Mouse (Mus musculus): ENCODE data around the gene Bnc1. TPM values are rescaled to one million over a fixed set of nuclear protein-coding genes. Genes with fewer than 3 reads are reported as not detected.

The Bnc1 gene
- not detected for polyA plus RNA-seq (2017; shearing (Covaris generic))

DNA sequence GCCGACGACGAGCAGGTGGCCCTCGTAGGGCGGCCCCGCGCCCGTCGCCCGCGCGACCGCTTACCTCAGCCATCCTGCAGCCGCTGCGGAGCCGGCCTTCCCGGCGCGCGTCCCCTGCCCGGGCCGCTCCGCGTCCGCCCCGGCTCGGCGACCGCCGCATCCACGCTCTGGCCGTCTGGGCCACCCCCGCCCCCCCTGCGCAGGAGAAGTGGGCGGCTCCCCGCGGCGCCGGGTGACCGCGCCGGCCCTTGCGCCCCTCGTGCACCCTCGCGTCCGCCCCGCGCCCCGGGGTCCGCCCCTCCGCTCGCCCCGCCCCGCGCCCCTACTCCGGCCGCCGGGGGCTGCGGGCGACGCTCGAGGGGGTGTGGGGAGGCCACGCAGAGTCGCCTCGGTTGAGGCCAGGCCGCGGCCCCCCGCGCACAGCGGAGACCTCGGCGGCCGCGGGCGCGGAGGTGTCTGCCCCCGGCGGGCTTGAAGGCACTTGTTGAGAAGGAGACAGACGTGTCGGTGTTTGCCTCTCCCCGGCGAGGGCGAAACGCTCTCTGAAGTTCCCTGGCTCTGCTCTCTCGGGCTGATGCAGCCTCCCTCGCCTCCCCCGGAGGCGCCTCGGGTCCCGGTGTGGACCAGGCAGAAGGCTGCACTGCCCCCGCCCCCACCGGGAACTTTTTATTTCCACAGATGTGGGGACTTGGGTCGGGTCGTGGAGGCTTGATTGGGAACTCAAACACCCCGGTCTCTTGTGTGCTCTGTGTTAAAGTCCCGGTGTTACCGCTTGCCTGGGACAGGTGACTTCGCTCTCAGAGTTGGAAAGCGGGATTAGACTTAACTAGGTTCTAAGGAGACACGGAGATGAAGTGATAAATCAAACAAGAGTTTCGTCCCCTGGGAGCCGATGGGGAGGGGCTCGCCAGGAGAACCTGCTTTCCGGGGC is at the start of gene Bnc1:
Gene Bnc1, minus strand, starts transcription at position 162 of the 931 bp plus-strand sequence.

GRCm38 (mm10) chr7:81934267-81934745 is 57.8 kb downstream of the Bnc1 start, which contains the start of gene Hdgfl3:
Gene Hdgfl3 (minus strand): TSS chr7:81934473.

Other genes with a start within 250 kb of the Bnc1 start
- 146 TPM for gene Ramac, start 229.4 kb downstream of the Bnc1 start, polyA plus RNA-seq (2017; shearing (Covaris generic))
- 73.0 TPM for gene 3110040N11Rik, start 202.8 kb downstream of the Bnc1 start, polyA plus RNA-seq (2017; shearing (Covaris generic))
- 12.1 TPM for gene Btbd1, start 162.9 kb downstream of the Bnc1 start, polyA plus RNA-seq (2017; shearing (Covaris generic))
- not detected for gene Gm10160, start 136.5 kb downstream of the Bnc1 start, polyA plus RNA-seq (2017; shearing (Covaris generic))
- 6.5 TPM for gene Tm6sf1, start 133.3 kb downstream of the Bnc1 start, polyA plus RNA-seq (2017; shearing (Covaris generic))
- 5.3 TPM for gene Hdgfl3, start 57.8 kb downstream of the Bnc1 start, polyA plus RNA-seq (2017; shearing (Covaris generic))
- gene Sh3gl3, start 181.5 kb upstream of the Bnc1 start, polyA plus RNA-seq (2017; shearing (Covaris generic)), result 3.7 TPM

Data from activated CD4-positive, CD25-positive, alpha-beta regulatory T cell, adult 9 weeks (primary cell).